In the genomic region with DNA sequence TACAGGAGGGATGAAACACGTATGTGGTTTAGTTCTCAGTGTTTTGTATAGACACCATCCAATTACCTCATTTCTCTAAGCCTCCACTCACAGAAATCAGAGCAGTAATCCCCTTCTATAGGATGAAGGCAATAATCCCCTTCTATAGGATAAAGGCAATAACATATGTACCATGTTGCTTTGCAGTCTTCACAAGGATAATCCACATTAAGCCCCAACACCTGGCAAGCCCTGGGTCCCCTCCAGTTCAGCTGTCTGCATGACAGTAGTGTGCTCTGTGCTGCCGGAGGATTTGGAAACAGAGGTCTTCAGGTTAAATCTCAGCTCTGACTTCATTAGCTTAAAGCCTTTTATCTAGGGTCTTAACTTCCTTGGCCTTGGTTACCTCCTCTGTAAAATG, we compare ENCODE assay signal across 35 mouse cellular contexts.
"Had no signal": no experiment of that assay in that cellular context is flagged by ENCODE, and none has a peak within 500 bp of the region (broad histone marks: within the 10 kb centered on the region; RNA-seq: fewer than 3 reads in every experiment).

No protein-coding gene starts in this region.

- H3K36me3 ChIP-seq: heart, embryonic 10.5 days; heart, embryonic 12.5 days; heart, embryonic 13.5 days; heart, embryonic 15.5 days; hindbrain, embryonic 10.5 days; intestine, embryonic 15.5 days; kidney, embryonic 15.5 days had no signal

- H3K4me3 ChIP-seq: heart, embryonic 10.5 days; heart, embryonic 12.5 days; heart, embryonic 13.5 days; heart, embryonic 15.5 days; hindbrain, embryonic 10.5 days; hindbrain, embryonic 12.5 days; hindbrain, embryonic 13.5 days; hindbrain, embryonic 15.5 days; intestine, embryonic 15.5 days; kidney, embryonic 15.5 days; layer of hippocampus, adult 2 months had no signal

- H3K4me1 ChIP-seq: heart, embryonic 10.5 days; heart, embryonic 12.5 days; heart, embryonic 13.5 days; heart, embryonic 15.5 days; hindbrain, embryonic 10.5 days; hindbrain, embryonic 12.5 days; hindbrain, embryonic 13.5 days; hindbrain, embryonic 15.5 days; intestine, embryonic 15.5 days; kidney, embryonic 15.5 days had no signal

- H3K27me3 ChIP-seq: heart, embryonic 12.5 days; heart, embryonic 15.5 days; hindbrain, embryonic 12.5 days; hindbrain, embryonic 13.5 days; hindbrain, embryonic 15.5 days; intestine, embryonic 15.5 days; kidney, embryonic 15.5 days had no signal

- H3K4me2 ChIP-seq: heart, embryonic 11.5 days; heart, embryonic 12.5 days; heart, embryonic 13.5 days; heart, embryonic 15.5 days; hindbrain, embryonic 12.5 days; hindbrain, embryonic 13.5 days; hindbrain, embryonic 14.5 days; hindbrain, embryonic 15.5 days; intestine, embryonic 15.5 days; kidney, embryonic 15.5 days had no signal

- DNase-seq: heart, postnatal 10 days; heart, postnatal 14 days; heart, postnatal 36 days; heart, postnatal 4 days; kidney, adult 11 months; kidney, adult 18-20 months; kidney, adult 2 months; kidney, adult 8-10 months; kidney, adult 9 months; kidney, postnatal 10 days; kidney, postnatal 14 days; kidney, postnatal 25 days; kidney, postnatal 36 days; kidney, postnatal 4 days; layer of hippocampus, adult 9-11 months; layer of hippocampus, postnatal 36 days had no signal

- H3K9me3 ChIP-seq: heart, embryonic 10.5 days; heart, embryonic 12.5 days; heart, embryonic 13.5 days; heart, embryonic 15.5 days; hindbrain, embryonic 10.5 days; hindbrain, embryonic 12.5 days; hindbrain, embryonic 13.5 days; hindbrain, embryonic 15.5 days; intestine, embryonic 15.5 days; kidney, embryonic 15.5 days had no signal

- ATAC-seq: hindbrain, embryonic 16.5 days; hindbrain, postnatal 0 days; inflammation-experienced regulatory T-cells, adult 6 months; intestine, embryonic 15.5 days; intestine, embryonic 16.5 days; intestine, postnatal 0 days had no signal

- H3K27ac ChIP-seq: heart, embryonic 10.5 days; heart, embryonic 13.5 days; heart, embryonic 15.5 days; hindbrain, embryonic 10.5 days; hindbrain, embryonic 12.5 days; hindbrain, embryonic 13.5 days; hindbrain, embryonic 14.5 days; hindbrain, embryonic 15.5 days; hindbrain, postnatal 0 days; intestine, embryonic 15.5 days; kidney, embryonic 15.5 days; kidney, postnatal 0 days; layer of hippocampus, adult 2 months had no signal

- H3K9ac ChIP-seq: heart, embryonic 12.5 days; heart, embryonic 13.5 days; heart, embryonic 15.5 days; hindbrain, embryonic 12.5 days; hindbrain, embryonic 13.5 days; hindbrain, embryonic 14.5 days; hindbrain, embryonic 15.5 days; intestine, embryonic 15.5 days; kidney, embryonic 15.5 days had no signal
